Mouse (Mus musculus) E14TG2a.4 (cell line): Measurements from ENCODE around the gene Wwc1.

Experiments used
- CTCF ChIP-seq: conservative IDR thresholded peaks from 2 replicates; pipeline ENCODE4 v1.5.1; 2014; ENCODE audit warnings: low read length
- NANOG ChIP-seq: IDR thresholded peaks from 2 replicates; pipeline ENCODE4 v1.6.1; 2014; ENCODE audit warnings: borderline replicate concordance, low read length, mixed read lengths
- POU5F1 ChIP-seq: IDR thresholded peaks from 2 replicates; pipeline ENCODE4 v1.6.1; 2014; ENCODE audit warnings: low read length, borderline replicate concordance

- TF ChIP-seq CTCF = no peak
- TF ChIP-seq NANOG = no peak
- no peak for TF ChIP-seq POU5F1
Measured at GRCm38 (mm10) chr11:35972270-35972931, 7.9 kb downstream of the Wwc1 start.
